Mouse (Mus musculus) heart, embryonic 14.5 days (tissue): ENCODE data around the gene Klhl10. TPM values are rescaled to one million over a fixed set of nuclear protein-coding genes. Genes with fewer than 3 reads are reported as not detected.
A peak's percentile ranks its signal among the peaks of the same experiment; 100 is the strongest.

Experiments used
- ATAC-seq: fragments of 200-750 bp; cut with Nextera tagmentation; 2 replicates; pipeline ENCODE4 v1.8.0; 2017; ENCODE audit warnings: low read depth, moderate TSS enrichment; ENCODE audit not compliant: insufficient number of reproducible peaks, insufficient read depth, low FRiP score
- H3K27ac ChIP-seq, 2 experiments: fragments of 200-500 bp in 1 of 2; fragments of 300-500 bp in 1 of 2; sonication (generic) in 1 of 2; replicated peaks in 1 of 2; 2 replicates each; pipeline ENCODE4 v1.5.1; 2012 to 2014; ENCODE audit warnings: low read depth in 2 of 2, low read length in 2 of 2, control low read depth in 1 of 2, mild to moderate bottlenecking in 1 of 2, mixed read lengths in 1 of 2; ENCODE audit not compliant: control insufficient read depth in 1 of 2, insufficient read depth in 1 of 2
- H3K27me3 ChIP-seq: fragments of 300-500 bp; sonication (generic); 2 replicates; pipeline ENCODE4 v1.6.1; 2014; ENCODE audit warnings: mild to moderate bottlenecking, low read length, control low read depth; ENCODE audit not compliant: control insufficient read depth, insufficient read depth
- H3K36me3 ChIP-seq: fragments of 300-500 bp; sonication (generic); 2 replicates; pipeline ENCODE4 v1.6.1; 2014; ENCODE audit warnings: mild to moderate bottlenecking, control low read depth, low read length, mixed read lengths; ENCODE audit not compliant: control insufficient read depth, insufficient read depth
- H3K4me1 ChIP-seq, 2 experiments: fragments of 200-500 bp in 1 of 2; fragments of 300-500 bp in 1 of 2; sonication (generic) in 1 of 2; 2 replicates each; pipeline ENCODE4 v1.6.1; 2012 to 2014; ENCODE audit warnings: low read length in 2 of 2, control low read depth in 1 of 2, mixed read lengths in 1 of 2; ENCODE audit not compliant: control insufficient read depth in 2 of 2, insufficient read depth in 2 of 2
- H3K4me2 ChIP-seq: fragments of 300-500 bp; sonication (generic); 2 replicates; pipeline ENCODE4 v1.6.1; 2014; ENCODE audit warnings: mild to moderate bottlenecking, low read length
- H3K4me3 ChIP-seq, 2 experiments: fragments of 200-500 bp in 1 of 2; fragments of 300-500 bp in 1 of 2; sonication (generic) in 1 of 2; 2 replicates each; pipeline ENCODE4 v1.5.1; 2012 to 2014; ENCODE audit warnings: low read length in 2 of 2, mild to moderate bottlenecking in 2 of 2, control low read depth in 1 of 2, low read depth in 1 of 2, moderate library complexity in 1 of 2; ENCODE audit not compliant: control insufficient read depth in 1 of 2, insufficient read depth in 1 of 2
- H3K9ac ChIP-seq: fragments of 300-500 bp; sonication (generic); 2 replicates; pipeline ENCODE4 v1.6.1; 2014; ENCODE audit warnings: mild to moderate bottlenecking, low read length
- H3K9me3 ChIP-seq: fragments of 300-500 bp; sonication (generic); 2 replicates; pipeline ENCODE4 v1.6.1; 2016; ENCODE audit warnings: low read length, control low read depth; ENCODE audit not compliant: control insufficient read depth
- WGBS: fragments of 180-500 bp; shearing (Covaris S2); extraction: QIAGEN DNeasy Blood & Tissue Kit; methylation state at CpG from one replicate; pipeline ENCODE4 v1.1.7; 2014; 5-methylcytosine and 5-hydroxymethylcytosine counted together
- polyA plus RNA-seq: library from polyadenylated mRNA; unstranded; fragments of >200 nt; fragmentation: Nextera tagmentation; extraction: Ambion mirVana; gene quantifications from 2 replicates; pipeline ENCODE4 v1.2.1, GENCODE M21; 2014

Klhl10 gene
- polyA plus RNA-seq, 1 experiment from 2014 or later: 0.36 TPM

DNA sequence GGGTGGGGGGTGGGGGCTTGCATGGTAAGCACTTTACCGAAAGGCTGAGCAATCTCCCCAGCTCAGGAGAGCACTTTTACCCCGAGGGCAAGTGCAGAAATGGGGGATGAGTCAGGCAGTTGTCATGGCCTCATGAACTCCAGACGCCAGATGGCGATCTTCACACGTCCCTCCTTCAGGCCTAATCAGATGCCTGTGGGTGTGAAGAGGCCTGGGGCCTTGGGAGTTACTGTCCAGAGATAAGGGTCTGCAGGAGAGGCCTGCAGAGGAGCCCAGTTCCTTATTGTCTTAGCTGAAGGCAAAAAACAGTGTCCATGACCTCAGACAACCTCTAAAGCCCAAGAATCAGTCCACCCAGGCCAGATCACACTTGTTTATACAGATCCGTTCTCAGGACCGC is 15.9 kb upstream of the Klhl10 start:
- H3K9me3 ChIP-seq: no peaks in the 10 kb centered on the region
- 12% methylated on average over 7 of the region's 7 CpGs for WGBS
- no peak overlapping the region for H3K4me3 ChIP-seq
- no peak overlapping the region for H3K4me2 ChIP-seq
- H3K27me3 ChIP-seq: no peaks in the 10 kb centered on the region
- no peak overlapping the region for H3K27ac ChIP-seq
- ATAC-seq: no peak
- H3K4me1 ChIP-seq: peaks cover 31 to 34% of the 10 kb centered on the region in 2 experiments
- peak overlapping the region; percentile 17; the same call in 1 of the 2 replicates for H3K9ac ChIP-seq
- peaks cover 61% of the 10 kb centered on the region for H3K36me3 ChIP-seq

DNA sequence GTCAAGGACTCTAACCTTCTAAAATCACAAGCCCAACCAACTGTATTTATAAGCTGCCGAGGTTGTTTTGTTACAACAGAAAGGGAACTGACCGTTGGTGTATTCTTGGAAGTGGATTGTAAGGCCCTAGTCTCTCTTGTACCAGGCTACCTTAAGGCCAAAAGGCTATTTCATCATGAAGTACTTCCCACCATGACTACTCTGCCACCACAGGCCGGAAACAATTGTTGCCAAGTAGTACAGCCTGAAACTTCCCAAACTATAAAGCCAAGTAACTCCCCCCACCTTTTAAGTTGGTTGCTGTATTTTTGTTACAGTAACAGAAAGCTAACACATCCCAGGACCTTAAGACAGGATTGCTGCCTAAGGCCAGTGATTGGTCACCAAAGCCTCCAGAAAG is 14.9 kb upstream of the Klhl10 start:
- ATAC-seq: no peak
- WGBS: 64% methylated on average over 3 of the region's 3 CpGs
- no peak overlapping the region for H3K27ac ChIP-seq
- no peak overlapping the region for H3K4me2 ChIP-seq
- no peaks in the 10 kb centered on the region for H3K9me3 ChIP-seq
- H3K4me1 ChIP-seq: peaks cover 35 to 37% of the 10 kb centered on the region in 2 experiments
- H3K36me3 ChIP-seq: peaks cover 55% of the 10 kb centered on the region
- no peaks in the 10 kb centered on the region for H3K27me3 ChIP-seq
- H3K4me3 ChIP-seq: no peak overlapping the region
- no peak overlapping the region for H3K9ac ChIP-seq

DNA sequence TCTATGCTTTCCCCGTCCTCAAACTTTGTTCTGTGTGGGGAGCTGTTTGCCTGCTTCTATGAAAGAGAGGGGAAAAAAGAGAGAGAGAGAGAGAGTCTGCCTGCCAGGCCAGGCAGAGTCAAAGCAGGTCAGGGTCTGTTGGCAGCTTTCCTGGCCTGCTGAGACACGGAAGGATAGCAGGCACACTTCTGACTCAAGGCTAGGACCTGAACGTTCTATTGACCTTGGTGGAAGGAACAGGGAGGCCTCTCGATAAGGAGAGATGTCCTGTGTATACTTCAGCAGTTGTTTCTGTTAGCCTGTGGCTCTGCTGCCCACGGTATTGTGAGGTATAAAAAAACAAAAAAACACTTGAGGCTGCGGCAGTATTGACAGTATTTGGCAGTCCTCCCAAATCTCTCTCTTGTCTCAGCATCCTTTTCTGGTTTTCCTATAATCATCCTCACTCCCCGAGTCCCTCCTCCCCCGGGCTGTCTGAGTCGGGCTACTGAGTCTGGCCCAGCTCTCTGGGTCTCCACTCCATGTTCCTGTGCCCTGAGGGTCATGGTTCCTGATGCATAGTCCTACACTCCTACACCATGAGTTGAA is 13.0 kb upstream of the Klhl10 start:
- Histone ChIP-seq H3K4me1 (peaks cover 39 to 42% of the 10 kb centered on the region in 2 experiments), H3K4me2 (no peak overlapping the region), H3K27me3 (no peaks in the 10 kb centered on the region), H3K9me3 (no peaks in the 10 kb centered on the region), H3K27ac (peak overlapping the region; percentile 72 to 79), H3K36me3 (peaks cover 48% of the 10 kb centered on the region), H3K9ac (peak overlapping the region; percentile 18; the same call in 1 of the 2 replicates), H3K4me3 (no peak overlapping the region)
- peak; percentile 28; the same call in 1 of the 2 replicates for ATAC-seq
- 14% methylated on average over 9 of the region's 9 CpGs for WGBS

DNA sequence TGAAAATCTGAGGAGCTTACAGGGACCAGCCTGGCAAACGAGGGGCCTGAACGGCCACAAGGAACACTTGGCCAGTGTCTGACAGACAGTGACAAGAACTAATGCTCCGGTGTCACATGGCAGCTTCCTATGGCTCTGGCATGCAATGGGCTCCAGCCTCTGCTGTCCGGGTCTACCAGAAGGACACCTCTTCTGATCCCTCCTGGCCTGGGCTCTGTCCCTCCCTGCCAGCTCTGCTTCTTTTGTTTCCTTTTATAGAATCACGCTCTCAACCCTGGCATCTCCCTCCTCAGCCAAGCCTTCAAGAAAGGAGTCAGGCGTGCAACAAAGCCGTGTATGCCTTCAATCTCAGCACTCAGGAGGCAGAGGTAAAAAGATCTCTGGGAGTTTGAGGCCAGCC is 11.7 kb upstream of the Klhl10 start:
- peak overlapping the region; percentile 18; the same call in 1 of the 2 replicates for H3K9ac ChIP-seq
- ATAC-seq: peak; percentile 14; the same call in 1 of the 2 replicates
- peaks cover 39 to 42% of the 10 kb centered on the region in 2 experiments for H3K4me1 ChIP-seq
- H3K27ac ChIP-seq: peak overlapping the region; percentile 52 to 79
- H3K4me3 ChIP-seq: no peak overlapping the region
- H3K9me3 ChIP-seq: no peaks in the 10 kb centered on the region
- H3K4me2 ChIP-seq: no peak overlapping the region
- WGBS: 35% methylated on average over 7 of the region's 7 CpGs
- no peaks in the 10 kb centered on the region for H3K27me3 ChIP-seq
- H3K36me3 ChIP-seq: peaks cover 45% of the 10 kb centered on the region

DNA sequence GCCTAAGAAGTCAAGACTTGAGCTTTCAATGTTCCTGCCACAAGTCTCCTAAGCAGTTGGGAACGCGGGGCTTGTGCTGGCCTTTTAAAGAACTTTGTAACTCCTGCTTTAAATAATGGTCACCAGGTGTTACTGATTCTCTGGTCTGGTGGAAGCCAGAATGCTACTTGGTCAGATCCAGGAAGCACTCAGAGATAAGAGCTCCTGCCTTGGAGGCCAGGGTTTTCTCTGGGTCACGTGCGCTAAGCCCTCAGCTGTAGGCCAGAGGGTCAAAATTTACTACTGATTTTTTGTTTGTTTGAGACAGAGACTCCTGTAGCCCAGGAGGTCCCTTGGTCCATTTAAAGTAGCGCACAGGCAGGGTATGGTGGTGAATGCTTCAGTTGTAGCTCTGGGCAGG is 9.7 kb upstream of the Klhl10 start:
- no peak overlapping the region for H3K4me2 ChIP-seq
- H3K4me3 ChIP-seq: no peak overlapping the region
- ATAC-seq: no peak
- H3K36me3 ChIP-seq: peaks cover 57% of the 10 kb centered on the region
- WGBS: 70% methylated on average over 5 of the region's 5 CpGs
- no peak overlapping the region for H3K9ac ChIP-seq
- no peaks in the 10 kb centered on the region for H3K27me3 ChIP-seq
- no peak overlapping the region for H3K27ac ChIP-seq
- H3K4me1 ChIP-seq: peaks cover 34% of the 10 kb centered on the region in 2 experiments
- H3K9me3 ChIP-seq: no peaks in the 10 kb centered on the region

DNA sequence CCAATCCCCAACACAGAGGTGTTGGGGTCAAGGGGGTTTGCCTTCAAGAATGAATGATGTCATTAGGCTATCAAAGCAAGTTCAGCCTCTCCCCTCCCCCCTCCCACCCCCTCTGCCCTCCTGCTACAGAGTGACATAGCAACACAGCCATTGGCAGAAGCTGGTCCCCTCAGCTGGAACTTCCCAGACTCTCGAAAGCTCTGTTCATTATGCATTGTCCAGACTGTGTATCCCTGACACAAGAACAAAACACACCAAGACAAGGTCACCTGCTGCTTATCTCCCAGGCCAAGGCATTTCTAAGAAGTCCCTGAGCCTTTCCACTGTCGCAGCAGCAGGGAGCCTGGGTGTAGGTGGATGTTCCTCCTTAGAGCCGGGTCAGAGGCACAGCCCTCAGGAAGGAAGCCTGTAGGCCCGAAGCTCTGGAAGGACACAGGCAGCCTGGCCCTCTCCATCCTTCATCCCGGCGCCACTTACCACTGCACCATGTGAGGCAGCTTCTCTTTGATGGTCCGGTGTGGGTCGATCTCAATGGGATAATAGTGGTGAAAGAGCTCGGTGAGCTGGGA is 6.0 kb upstream of the Klhl10 start:
- Histone ChIP-seq H3K9ac (no peak overlapping the region), H3K4me1 (peaks cover 12 to 18% of the 10 kb centered on the region in 2 experiments), H3K27ac (no peak overlapping the region), H3K36me3 (peaks cover 49% of the 10 kb centered on the region), H3K4me3 (no peak overlapping the region), H3K9me3 (no peaks in the 10 kb centered on the region), H3K4me2 (no peak overlapping the region), H3K27me3 (no peaks in the 10 kb centered on the region)
- no peak for ATAC-seq
- WGBS: 82% methylated on average over 9 of the region's 9 CpGs

DNA sequence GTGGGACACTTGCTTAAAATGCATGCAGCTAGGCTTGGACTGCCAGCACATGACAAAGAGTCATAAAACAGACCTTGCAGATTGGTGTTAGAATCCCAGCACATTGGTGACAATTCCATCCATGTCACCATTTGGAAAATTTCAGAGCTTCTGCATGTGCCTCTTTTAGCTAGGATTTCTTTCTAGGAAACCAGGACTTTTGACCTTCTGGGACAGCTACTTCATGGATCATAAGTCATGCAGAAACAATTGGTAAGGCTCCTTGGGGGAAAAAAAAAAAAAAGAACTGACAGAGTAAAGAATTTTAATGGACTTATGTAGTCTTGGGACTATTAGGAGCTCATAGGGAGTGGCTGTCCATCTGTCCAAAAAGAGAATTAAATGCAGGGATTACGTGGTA is 3.8 kb upstream of the Klhl10 start:
- H3K9me3 ChIP-seq: no peaks in the 10 kb centered on the region
- no peak overlapping the region for H3K4me2 ChIP-seq
- H3K9ac ChIP-seq: no peak overlapping the region
- H3K36me3 ChIP-seq: peaks cover 40% of the 10 kb centered on the region
- H3K4me3 ChIP-seq: no peak overlapping the region
- ATAC-seq: no peak
- 91% methylated on average over 1 of the region's 1 CpGs for WGBS
- no peaks in the 10 kb centered on the region for H3K27me3 ChIP-seq
- peaks cover 3 to 9% of the 10 kb centered on the region in 2 experiments for H3K4me1 ChIP-seq
- no peak overlapping the region for H3K27ac ChIP-seq
